Mouse (Mus musculus): Measurements from ENCODE around the gene Tbxa2r.
A peak's percentile ranks its signal among the peaks of the same experiment; 100 is the strongest.

The Tbxa2r gene

GRCm38 (mm10) chr10:81328386-81328785 is at the start of gene Tbxa2r:
Gene Tbxa2r, plus strand, starts transcription at chr10:81328731.
- peak; percentile 99 for DNase-seq

DNA sequence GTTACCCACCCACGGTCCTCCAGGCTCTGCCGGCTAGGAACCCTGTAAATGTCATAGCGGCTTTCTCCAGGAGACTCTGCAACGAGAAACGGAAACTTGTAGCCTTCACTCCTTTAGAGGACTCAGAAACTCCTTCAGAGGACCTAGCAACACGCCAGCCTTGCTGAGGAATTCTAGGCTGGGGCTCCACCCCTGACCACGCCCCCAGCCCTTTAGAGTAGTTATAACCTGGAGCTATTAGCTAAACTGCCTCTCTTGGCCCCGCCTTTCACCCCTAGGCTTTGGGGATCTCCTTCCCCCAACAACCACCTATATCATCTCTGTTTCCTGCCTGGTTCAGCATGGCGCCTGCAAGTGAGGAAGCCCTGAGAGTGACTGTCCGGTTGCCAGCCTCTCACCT is 49.0 kb upstream of the Tbxa2r start:
- DNase-seq: no peak

- no peak for DNase-seq
These were observed 44.3 kb upstream of the Tbxa2r start for GRCm38 (mm10) chr10:81284189-81284588.

DNA sequence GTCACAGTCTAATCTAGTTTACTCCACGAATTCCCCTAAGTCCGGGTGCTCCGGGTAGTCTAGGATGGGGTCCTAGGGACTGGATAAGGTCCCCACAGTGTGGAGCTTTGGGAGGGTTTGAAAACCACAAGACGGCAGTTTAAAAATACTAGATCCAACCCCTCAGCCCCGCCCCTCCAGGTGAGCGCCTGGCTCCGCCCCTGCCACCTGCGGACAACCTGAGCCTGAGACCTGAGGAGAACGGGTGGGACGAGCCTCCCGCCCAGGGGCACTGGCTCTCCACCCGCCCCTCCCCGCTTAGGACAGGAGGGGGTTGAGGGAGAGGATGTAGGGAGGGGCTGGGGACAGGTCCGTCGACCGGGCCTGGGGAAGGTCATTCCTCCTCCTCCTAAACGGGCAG is 43.8 kb upstream of the Tbxa2r start:
- no peak for DNase-seq

GRCm38 (mm10) chr10:81285694-81286450 is 42.7 kb upstream of the Tbxa2r start:
- DNase-seq: peak; percentile 98

DNA sequence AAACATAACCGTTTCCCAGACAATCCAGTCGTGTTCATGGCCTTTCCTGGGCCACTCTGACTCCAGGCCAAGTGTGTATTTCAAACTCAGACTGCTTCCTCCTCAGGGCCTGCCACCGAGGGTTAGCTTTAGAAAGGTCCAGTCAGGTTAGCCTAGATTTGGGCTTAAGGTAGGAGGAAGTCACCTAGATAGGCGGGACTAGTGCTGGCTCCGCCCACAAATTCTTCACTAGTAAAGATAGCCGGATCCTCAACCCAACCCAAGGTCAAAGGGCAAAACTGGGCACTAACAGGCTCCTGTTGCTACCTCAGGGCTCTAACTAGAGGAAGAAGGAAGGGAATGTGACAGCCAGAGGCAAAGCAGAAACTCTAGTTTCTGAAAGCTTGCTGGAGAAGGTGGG is 41.9 kb upstream of the Tbxa2r start:
- DNase-seq: no peak

DNA sequence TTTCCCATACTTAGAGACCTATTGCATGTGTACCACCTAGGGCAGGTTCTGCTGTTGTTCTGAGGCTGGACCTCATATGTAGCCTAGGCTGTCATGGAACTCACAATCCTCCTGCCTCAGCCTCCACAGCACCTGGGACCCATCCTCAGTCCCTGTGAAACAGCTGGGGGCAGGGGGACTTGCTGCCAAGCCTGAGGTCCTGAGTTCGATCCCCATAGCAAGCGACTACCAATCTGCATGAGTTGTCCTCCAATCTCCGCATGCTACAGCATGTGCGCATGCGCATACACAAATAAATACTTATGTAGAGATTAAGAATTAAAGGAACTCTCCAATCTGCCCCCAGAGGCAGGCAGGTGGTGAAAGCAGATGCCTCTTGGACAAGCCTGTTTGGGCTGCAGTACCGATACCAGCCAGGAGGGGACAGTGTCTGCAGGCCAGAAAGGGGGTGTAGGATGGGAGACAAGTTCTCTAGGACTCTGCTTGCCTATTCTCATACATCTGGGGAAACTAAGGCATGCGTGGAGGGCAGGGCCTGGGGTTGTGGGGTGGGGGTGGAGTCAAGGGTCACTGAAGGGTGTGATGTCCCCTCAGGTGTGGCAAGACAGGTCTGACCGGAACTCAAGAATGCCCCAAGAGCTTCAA is 40.9 kb upstream of the Tbxa2r start:
- DNase-seq: peak; percentile 92

DNA sequence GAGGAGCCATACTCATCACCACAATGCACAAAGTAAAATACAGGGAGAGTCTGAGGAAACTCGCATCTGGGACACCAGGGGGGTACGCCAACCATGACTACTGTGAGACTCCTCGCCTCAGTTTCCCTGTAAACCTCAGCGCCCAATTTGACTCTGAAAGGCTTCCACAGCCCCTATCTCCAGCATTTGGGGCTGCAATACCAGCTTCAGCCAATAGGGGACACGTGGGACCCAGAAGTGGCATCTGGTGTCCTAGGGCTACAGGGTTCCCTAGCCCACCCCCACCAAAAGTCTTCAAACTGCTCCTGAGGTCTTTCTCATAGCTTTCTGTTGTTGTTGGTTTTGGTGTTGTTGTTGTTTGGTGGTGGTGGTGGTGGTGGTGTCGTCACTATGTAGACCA is 39.9 kb upstream of the Tbxa2r start:
- no peak for DNase-seq

DNA sequence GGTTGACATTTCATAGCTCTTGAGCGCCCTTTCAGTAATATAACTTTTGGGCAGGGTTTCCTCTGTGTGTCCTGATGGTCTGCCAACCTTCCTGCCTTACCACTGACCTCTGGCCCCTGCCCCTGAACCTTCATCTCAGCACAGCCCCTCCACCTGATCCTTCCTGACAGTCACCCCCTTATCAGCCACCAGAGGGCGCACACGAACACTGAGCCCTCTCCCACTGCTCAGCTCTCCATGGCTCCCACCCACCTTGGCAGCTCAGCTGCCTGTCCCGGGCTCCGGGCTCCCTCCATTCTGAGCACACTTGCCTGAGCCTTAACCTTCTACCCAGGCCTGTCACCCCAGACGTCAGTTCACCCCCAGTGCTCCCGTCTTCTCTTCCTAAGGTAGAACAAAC is 39.3 kb upstream of the Tbxa2r start:
- DNase-seq: peak; percentile 97

DNA sequence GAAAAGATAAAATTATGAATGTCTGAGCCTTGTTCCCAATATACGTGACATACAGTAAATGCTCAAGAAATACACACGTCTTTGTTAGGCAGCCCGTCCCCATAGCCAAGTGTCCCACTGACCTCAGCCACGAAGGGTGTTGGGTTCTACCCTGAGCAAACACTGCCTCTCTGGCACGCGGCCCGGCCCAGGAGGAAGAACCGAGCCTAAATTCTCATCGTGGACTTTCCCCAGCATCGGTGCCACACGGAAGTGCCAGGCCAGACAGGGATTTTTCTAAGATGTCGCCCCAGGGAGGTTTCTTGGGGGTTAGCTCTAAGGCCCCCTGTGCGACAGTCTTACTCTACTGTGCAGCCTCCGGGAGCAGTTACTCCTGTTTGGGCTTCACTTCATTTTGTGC is 38.7 kb upstream of the Tbxa2r start:
- DNase-seq: no peak

- DNase-seq: no peak
These were observed 37.7 kb upstream of the Tbxa2r start for GRCm38 (mm10) chr10:81290698-81291460.

DNA sequence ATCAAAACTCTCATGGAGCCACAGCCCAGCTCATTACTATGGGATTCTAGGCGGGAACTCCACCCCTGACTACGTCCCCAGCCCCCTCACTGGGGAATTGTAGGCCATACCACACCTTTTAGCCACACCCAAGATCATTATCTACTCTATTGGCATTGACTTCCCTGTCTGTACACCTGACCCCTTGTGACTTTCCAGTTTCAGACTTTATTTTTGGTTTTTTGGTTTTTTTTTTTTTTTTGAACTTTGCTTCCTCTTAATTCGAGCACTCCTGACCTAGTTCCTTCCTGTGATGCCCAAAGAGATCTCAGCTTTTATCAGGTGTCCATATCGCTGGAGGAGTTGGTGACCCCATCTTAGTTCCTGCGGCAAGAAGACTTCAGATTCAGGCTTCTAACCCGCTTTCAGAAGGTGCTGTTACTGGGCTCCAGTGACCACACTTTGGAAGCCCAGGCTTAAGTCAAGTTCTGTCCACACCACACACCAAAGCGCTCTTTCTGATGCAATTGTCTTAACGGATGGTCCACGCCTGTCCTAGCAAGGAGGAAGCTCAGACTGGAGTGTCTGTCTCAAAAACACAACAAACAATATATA is 36.9 kb upstream of the Tbxa2r start, which contains the start of gene Tjp3:
Tjp3 (minus strand) TSS at position 71 of the 594 bp plus-strand sequence.
- DNase-seq: no peak

GRCm38 (mm10) chr10:81292554-81293333 is 35.8 kb upstream of the Tbxa2r start, which contains the start of gene Pip5k1c:
Gene Pip5k1c, plus strand, starts transcription at chr10:81292963.
- peak; percentile 100 for DNase-seq

- peak; percentile 95 for DNase-seq
These were observed 35.0 kb upstream of the Tbxa2r start for GRCm38 (mm10) chr10:81293334-81294030.

DNA sequence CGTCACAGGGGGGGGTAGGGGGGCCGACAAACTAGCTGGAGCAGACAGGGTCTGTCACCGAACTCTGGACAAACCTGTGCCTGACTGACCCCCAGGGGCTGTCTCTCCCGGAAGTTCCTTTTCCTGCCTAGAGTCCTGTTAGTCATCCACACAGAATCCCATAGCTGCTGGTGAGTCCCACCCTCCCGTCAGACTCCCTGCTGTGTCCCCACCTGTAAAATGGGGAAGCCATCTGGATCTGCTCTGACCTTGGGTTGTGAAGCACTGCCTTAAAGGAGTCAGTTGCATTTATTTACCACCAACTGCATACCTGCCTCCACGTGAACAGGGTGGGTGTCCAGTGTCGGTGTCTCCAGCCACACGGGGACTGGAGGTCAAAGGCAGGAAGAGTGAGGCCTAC is 34.1 kb upstream of the Tbxa2r start:
- DNase-seq: peak; percentile 93

DNA sequence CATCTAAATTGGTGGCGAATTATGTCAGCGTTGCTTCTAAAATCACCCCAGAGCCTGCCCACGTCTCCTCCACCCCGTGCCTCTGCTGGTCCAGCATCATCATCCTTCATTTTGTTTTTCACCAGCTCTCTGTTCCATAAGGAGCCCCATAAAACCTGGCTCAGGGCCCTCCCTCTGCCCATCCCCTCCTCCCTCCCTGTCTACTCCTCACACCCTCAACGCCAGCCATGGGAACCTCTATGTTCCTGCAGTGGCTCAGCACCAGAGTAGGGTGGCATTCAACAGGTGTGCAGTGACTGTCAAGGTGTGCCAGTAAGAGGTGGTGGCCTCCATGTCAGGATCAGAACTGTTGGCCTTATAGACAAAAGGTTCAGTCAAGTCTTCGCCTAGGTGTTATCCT is 33.3 kb upstream of the Tbxa2r start:
- no peak for DNase-seq

- peak; percentile 94 for DNase-seq
These were observed 31.3 kb upstream of the Tbxa2r start for GRCm38 (mm10) chr10:81297246-81297645.

DNA sequence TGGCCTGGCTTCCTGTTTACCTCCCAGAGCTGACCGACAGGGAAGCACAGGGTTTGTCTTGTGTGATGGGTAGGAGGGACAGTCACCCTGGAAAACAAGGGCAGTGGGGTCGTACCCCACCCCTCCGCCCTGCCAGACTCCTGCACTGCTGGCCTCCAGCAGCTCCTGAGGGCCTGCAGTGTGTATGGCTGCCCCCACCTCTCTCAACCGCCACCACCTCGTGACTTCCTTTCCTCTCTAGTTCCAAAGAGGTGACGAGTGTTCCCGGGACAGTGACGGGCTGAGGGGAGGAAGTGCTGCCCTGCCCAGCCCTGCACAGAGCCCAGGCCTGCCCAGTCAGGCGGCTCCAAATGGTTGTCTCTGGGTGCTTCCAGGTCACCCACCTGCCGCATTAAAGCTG is 30.7 kb upstream of the Tbxa2r start:
- DNase-seq: peak; percentile 99

DNA sequence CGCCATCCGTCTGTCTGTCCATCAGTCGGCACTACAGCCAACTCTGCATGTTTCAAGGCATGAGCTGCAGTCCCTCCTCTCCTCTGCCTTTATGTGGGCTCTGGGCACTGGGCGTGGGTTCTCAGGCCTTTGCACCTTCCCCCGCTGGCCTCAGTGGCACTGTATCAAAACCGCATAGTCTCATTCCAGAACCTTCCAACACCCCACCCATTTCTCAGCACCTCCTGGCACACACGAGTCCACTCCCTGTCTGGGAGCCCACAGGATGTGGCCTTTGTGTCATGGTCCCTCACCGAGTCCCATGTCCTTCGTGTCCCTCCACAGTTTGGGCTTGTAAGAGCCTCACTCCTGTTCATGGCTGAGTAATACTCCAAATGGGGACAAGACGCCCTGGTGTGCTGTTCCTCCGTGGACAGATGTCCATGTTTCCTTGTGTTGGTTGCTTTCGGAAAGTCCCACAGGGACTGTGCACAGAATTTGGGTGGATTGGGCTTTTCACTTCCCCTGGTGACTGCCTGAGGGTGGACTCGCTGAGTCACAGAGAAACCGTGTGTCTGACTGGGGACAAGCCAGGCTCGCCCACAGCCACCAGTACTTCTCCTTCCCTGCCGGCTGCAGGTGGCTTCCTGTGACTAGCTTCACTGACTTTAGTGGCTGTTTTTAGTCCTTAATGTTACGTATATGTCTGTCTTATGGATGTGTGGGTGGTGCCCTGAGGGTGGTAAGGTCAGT is 30.0 kb upstream of the Tbxa2r start:
- DNase-seq: peak; percentile 97

DNA sequence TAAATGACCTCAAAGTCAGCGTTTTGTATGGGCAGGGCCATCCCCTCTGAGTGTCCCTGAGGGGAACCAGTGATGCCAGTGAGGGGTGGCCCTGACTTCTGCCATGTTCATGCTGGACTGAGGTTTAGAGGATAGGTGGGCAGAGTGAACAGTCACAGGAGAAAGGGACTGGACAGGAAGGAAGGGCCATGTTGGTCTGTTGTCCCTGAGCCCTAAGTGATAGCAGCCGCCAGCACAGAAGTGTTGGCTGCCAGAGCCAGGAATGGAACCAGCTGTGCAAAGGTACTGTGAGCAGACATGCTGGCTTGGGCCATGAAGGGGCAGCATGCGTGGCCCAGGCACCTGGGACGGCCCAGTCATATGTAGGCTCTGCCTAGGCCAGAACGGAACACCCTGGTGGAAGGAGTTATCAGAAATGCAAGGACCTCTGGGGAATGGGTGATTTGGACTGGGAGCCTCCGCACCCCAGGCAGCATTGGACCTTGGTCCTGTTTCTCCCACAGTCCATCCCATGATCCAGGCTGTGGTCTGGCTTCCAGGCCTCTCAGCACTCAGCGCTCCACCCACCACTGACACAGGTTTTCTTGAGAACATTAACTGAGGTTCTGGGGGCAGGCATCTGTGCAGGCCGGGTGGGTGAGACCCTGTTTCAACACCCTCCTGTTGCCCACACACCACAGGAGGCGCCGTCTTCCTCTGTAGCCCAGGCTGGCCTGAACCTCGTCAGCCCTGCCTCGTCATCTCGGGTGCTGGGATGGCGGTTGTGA is 28.8 kb upstream of the Tbxa2r start:
- DNase-seq: peak; percentile 90
